Mouse (Mus musculus): ENCODE results near the gene Gm34302. TPM values are rescaled to one million over a fixed set of nuclear protein-coding genes. Genes with fewer than 3 reads are reported as not detected.

The Gm34302 gene
- not detected in 2 replicates for polyA plus RNA-seq (2012)

DNA sequence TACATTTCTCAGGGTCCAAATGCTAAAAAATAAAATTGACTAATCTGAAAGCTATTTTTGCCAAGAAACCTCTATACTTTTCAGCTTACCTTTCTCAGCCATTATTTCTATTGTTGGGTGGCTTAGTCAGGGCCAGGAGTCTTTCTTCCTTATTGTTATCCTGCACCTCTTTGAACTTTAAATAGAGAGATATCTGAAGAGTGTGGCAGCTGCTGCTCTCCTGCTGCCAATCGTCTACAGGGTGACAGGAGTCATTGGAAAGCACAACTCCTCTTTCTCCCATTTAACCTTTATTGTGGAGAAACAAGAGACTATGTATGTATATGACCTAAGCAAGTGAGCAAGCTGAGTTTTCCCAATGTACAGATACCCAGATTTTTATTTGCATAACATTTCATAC, at the start of gene Gm34302:
Gm34302 (minus strand) TSS at position 154 of the 400 bp plus-strand sequence.

Other genes with a start within 250 kb of the Gm34302 start
- gene Mme, start 242.3 kb downstream of the Gm34302 start, polyA plus RNA-seq (2012), result not detected in 2 replicates